Mouse (Mus musculus) lung, adult 2 months (tissue): ENCODE measurements around the gene Sprn.

ENCODE experiments used
- CTCF ChIP-seq: fragments of 200-500 bp; IDR thresholded peaks from 2 replicates; pipeline ENCODE4 v1.5.1; 2011; ENCODE audit warnings: mild to moderate bottlenecking, low read length, control low read depth; ENCODE audit not compliant: insufficient read depth
- POLR2A ChIP-seq: fragments of 200-500 bp; IDR thresholded peaks from 2 replicates; pipeline ENCODE4 v1.6.1; 2011; ENCODE audit warnings: low read depth, mild to moderate bottlenecking, control low read depth, low read length, borderline replicate concordance; ENCODE audit errors: extremely low read depth

DNA sequence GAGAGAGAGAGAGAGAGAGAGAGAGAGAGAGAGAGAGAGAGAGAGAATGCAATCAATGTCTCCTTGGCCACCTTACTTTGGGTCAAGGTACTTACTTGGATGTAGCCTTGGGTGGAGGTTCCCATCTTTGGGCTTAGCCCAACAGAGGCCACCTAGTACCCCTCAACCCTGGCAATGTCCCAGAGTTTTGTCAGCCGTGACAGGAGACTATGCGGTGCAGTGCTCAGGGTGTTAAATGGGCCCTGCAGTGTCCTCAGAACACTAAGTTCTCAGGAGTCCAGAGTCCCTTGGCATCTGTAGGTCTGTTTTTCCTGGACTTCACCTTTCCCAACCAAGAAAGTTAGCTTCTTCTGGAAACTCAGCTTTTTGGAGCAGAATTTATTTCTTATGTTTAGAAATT, 24.5 kb upstream of the Sprn start:
- TF ChIP-seq CTCF (no peak), POLR2A (no peak)
